16 mouse cellular contexts compared by ENCODE assay signal in genomic region chr4:139767115-139767718, GRCm38 (mm10).
DNase-seq lines count a peak whose midpoint lies in the region; ATAC-seq and TF ChIP-seq lines count a peak whose summit lies in the region.
"Had no signal": no experiment of that assay in that cellular context is flagged by ENCODE, and none has a peak within 500 bp of the region (broad histone marks: within the 10 kb centered on the region; RNA-seq: fewer than 3 reads in every experiment).

No protein-coding gene starts in this region.

- in situ Hi-C loops in ES-E14 (cut with MboI; ENCODE audit: low sequenced_read_pairs in 2 of 2, unreplicated experiment in 2 of 2) = no loop called here

- H3K36me3 ChIP-seq in forebrain, embryonic 10.5 days (replicated peaks) = 0 out of 2 replicates have a peak, but pooled peaks cover 2% of the 10 kb centered on the region
- H3K36me3 ChIP-seq in forebrain, embryonic 14.5 days (ENCODE audit: control insufficient read depth, insufficient read depth, low read length) = no peaks in the 10 kb centered on the region
- no peaks in the 10 kb centered on the region for H3K36me3 ChIP-seq in ES-E14 (ENCODE audit: control insufficient read depth, insufficient read depth, low read length, poor library complexity, severe bottlenecking)
- no peaks in the 10 kb centered on the region for H3K36me3 ChIP-seq in limb, embryonic 10.5 days
- H3K36me3 ChIP-seq: limb, embryonic 15.5 days had no signal

- WGBS in forebrain, embryonic 10.5 days = 6% methylated on average over 18 of the region's 18 CpGs
- 5% methylated on average over 18 of the region's 18 CpGs for WGBS in forebrain, embryonic 14.5 days
- 2% methylated on average over 18 of the region's 18 CpGs for WGBS in limb, embryonic 10.5 days

- peaks cover 100% of the 10 kb centered on the region for H3K27me3 ChIP-seq in forebrain, embryonic 10.5 days (ENCODE audit: poor library complexity, severe bottlenecking)
- peaks cover 8% of the 10 kb centered on the region; the same call in 1 of the 2 replicates for H3K27me3 ChIP-seq in forebrain, embryonic 14.5 days (replicated peaks; ENCODE audit: control insufficient read depth, insufficient read depth, low read length)
- peaks cover 100% of the 10 kb centered on the region for H3K27me3 ChIP-seq in limb, embryonic 10.5 days (ENCODE audit: low read depth, poor library complexity, severe bottlenecking)

- H3K27ac ChIP-seq in forebrain, embryonic 10.5 days = peak overlapping the region; percentile 65
- H3K27ac ChIP-seq in forebrain, embryonic 14.5 days (ENCODE audit: low read depth, low read length) = no peak overlapping the region
- peak overlapping the region; percentile 29; the same call in 1 of the 2 replicates for H3K27ac ChIP-seq in ES-E14 (ENCODE audit: insufficient read depth, low read depth, low read length, poor library complexity, severe bottlenecking)
- peak overlapping the region; percentile 46; the same call in 1 of the 2 replicates for H3K27ac ChIP-seq in limb, embryonic 10.5 days
- H3K27ac ChIP-seq: heart, adult 2 months; limb, embryonic 15.5 days had no signal

- H3K9me3 ChIP-seq in forebrain, embryonic 10.5 days = no peaks in the 10 kb centered on the region
- H3K9me3 ChIP-seq in forebrain, embryonic 14.5 days (replicated peaks; ENCODE audit: control insufficient read depth, low read length) = no peaks in the 10 kb centered on the region
- H3K9me3 ChIP-seq in ES-E14 (ENCODE audit: control insufficient read depth, insufficient read depth, low read depth, low read length) = no peaks in the 10 kb centered on the region
- H3K9me3 ChIP-seq in limb, embryonic 10.5 days (replicated peaks) = no peaks in the 10 kb centered on the region
- H3K9me3 ChIP-seq: limb, embryonic 15.5 days had no signal

- no peak for ATAC-seq in forebrain, embryonic 14.5 days
- ATAC-seq in erythroid progenitor cell, adult 5-6 weeks (replicated peaks; ENCODE audit: low FRiP score, poor library complexity, severe bottlenecking) = no peak
- ATAC-seq: forebrain, postnatal 0 days; intestine, postnatal 0 days had no signal

- DNase-seq in forebrain, embryonic 10.5 days (ENCODE audit: extremely low spot score, low spot score) = no peak
- no peak for DNase-seq in forebrain, embryonic 14.5 days (ENCODE audit: low spot score)
- peak; percentile 27 for DNase-seq in ES-E14 (ENCODE audit: low read depth, low spot score)
- DNase-seq in limb, embryonic 10.5 days (ENCODE audit: low spot score) = no peak
- peak; percentile 31 for DNase-seq in neural tube, embryonic 10.5 days (ENCODE audit: extremely low spot score, low spot score)
- DNase-seq in right cerebral cortex, postnatal 14 days = no peak
- DNase-seq in thymus, postnatal 14 days = no peak
- DNase-seq: cerebellum, adult 18-20 months; forebrain, postnatal 0 days; gastrocnemius, postnatal 10 days; heart, adult 2 months; kidney, postnatal 14 days; thymus, adult 18-20 months had no signal

- H3K4me3 ChIP-seq in forebrain, embryonic 10.5 days = peak overlapping the region; percentile 16; the same call in 1 of the 2 replicates
- H3K4me3 ChIP-seq in forebrain, embryonic 14.5 days (ENCODE audit: low read depth, low read length) = no peak overlapping the region
- H3K4me3 ChIP-seq in ES-E14 (ENCODE audit: insufficient read depth in 1 of 2, low read depth in 1 of 2, low read length in 2 of 2, poor library complexity in 1 of 2, severe bottlenecking in 1 of 2) = no peak overlapping the region
- peak overlapping the region; percentile 10; the same call in 1 of the 2 replicates for H3K4me3 ChIP-seq in limb, embryonic 10.5 days
- H3K4me3 ChIP-seq: heart, adult 2 months; limb, embryonic 15.5 days had no signal

- H3K4me2 ChIP-seq in forebrain, embryonic 14.5 days (ENCODE audit: low read length) = no peak overlapping the region
- H3K4me2 ChIP-seq: limb, embryonic 15.5 days had no signal

- H3K9ac ChIP-seq in forebrain, embryonic 14.5 days (ENCODE audit: low read length) = no peak overlapping the region
- no peak overlapping the region for H3K9ac ChIP-seq in ES-E14 (ENCODE audit: insufficient read depth, low read depth, low read length, poor library complexity, severe bottlenecking)
- H3K9ac ChIP-seq: forebrain, postnatal 0 days; limb, embryonic 15.5 days had no signal

- peaks cover 73% of the 10 kb centered on the region for H3K4me1 ChIP-seq in forebrain, embryonic 10.5 days
- no peaks in the 10 kb centered on the region; the same call in 1 of the 2 replicates for H3K4me1 ChIP-seq in forebrain, embryonic 14.5 days (ENCODE audit: control insufficient read depth, insufficient read depth, low read length)
- H3K4me1 ChIP-seq in ES-E14 (ENCODE audit: control insufficient read depth in 2 of 2, insufficient read depth in 2 of 2, low read length in 2 of 2, poor library complexity in 1 of 2) = peaks cover 3 to 29% of the 10 kb centered on the region in 2 experiments
- H3K4me1 ChIP-seq in limb, embryonic 10.5 days = peaks cover 51% of the 10 kb centered on the region
- H3K4me1 ChIP-seq: limb, embryonic 15.5 days had no signal

TF ChIP-seq in ES-E14, 5 proteins besides CTCF, POLR2A, EP300 and RAD21:
- TF ChIP-seq HCFC1 (IDR thresholded peaks at IDR 0.05; ENCODE audit: borderline replicate concordance, insufficient read depth, low read length) (no peak), CHD2 (IDR thresholded peaks at IDR 0.05; ENCODE audit: low read depth, low read length) (no peak), ZNF384 (IDR thresholded peaks at IDR 0.05; ENCODE audit: low read depth, low read length) (no peak), ZC3H11A (IDR thresholded peaks at IDR 0.05; ENCODE audit: borderline replicate concordance, low read depth, low read length) (no peak), MAFK (IDR thresholded peaks at IDR 0.05; ENCODE audit: insufficient read depth, low read depth, low read length) (no peak)

Comparison
In these comparisons a context has a peak if more than half of its experiments do, and no peak if none do; other contexts are left out.
1. H3K4me3 ChIP-seq: peak in forebrain, embryonic 10.5 days (single experiment) and limb, embryonic 10.5 days (single experiment); none in forebrain, embryonic 14.5 days (single experiment) and ES-E14 (0 of 2).
2. DNase-seq: peak in ES-E14 (single experiment) and neural tube, embryonic 10.5 days (single experiment); none in forebrain, embryonic 10.5 days (single experiment), forebrain, embryonic 14.5 days (single experiment), limb, embryonic 10.5 days (single experiment), right cerebral cortex, postnatal 14 days (single experiment) and thymus, postnatal 14 days (single experiment).